Mouse (Mus musculus): ENCODE results near the gene Zdhhc12. TPM values are rescaled to one million over a fixed set of nuclear protein-coding genes. Genes with fewer than 3 reads are reported as not detected.

The Zdhhc12 gene
- polyA plus RNA-seq, 1 experiment: 31.5 TPM

GRCm38 (mm10) chr2:30076959-30077358 is 16.5 kb downstream of the Zdhhc12 start:
- H3K27me3 ChIP-seq (ENCODE audit: control insufficient read depth, insufficient read depth, insufficient read length): no peaks in the 10 kb centered on the region
- H3ac ChIP-seq (ENCODE audit: control insufficient read depth, insufficient read length, low read depth): no peak overlapping the region
- H3K79me2 ChIP-seq (ENCODE audit: control insufficient read depth, insufficient read depth): peaks cover 7% of the 10 kb centered on the region
- H3K36me3 ChIP-seq (ENCODE audit: control insufficient read depth, insufficient read depth): peaks cover 28% of the 10 kb centered on the region
- no peak for TF ChIP-seq MAX (IDR thresholded peaks at IDR 0.05)
- H3K79me3 ChIP-seq (ENCODE audit: low read depth): no peaks in the 10 kb centered on the region
- H3K4me3 ChIP-seq (ENCODE audit: insufficient read depth, poor library complexity, severe bottlenecking): peak overlapping the region; percentile 56

GRCm38 (mm10) chr2:30076439-30076838 is 17.0 kb downstream of the Zdhhc12 start:
- H3ac ChIP-seq (ENCODE audit: control insufficient read depth, insufficient read length, low read depth): no peak overlapping the region
- TF ChIP-seq MYOD1 (IDR thresholded peaks at IDR 0.05; ENCODE audit: control insufficient read depth, insufficient read length, low read depth): no peak
- TF ChIP-seq USF1 (IDR thresholded peaks at IDR 0.05; ENCODE audit: low read depth): no peak
- TF ChIP-seq CTCF (IDR thresholded peaks at IDR 0.05; ENCODE audit: control insufficient read depth, insufficient read depth, insufficient read length): no peak
- TF ChIP-seq CEBPB (IDR thresholded peaks at IDR 0.05; ENCODE audit: low read depth): no peak
- TF ChIP-seq MYOG (IDR thresholded peaks at IDR 0.05; ENCODE audit: control insufficient read depth, extremely low read depth, insufficient read length): no peak
- H3K4me3 ChIP-seq (ENCODE audit: insufficient read depth, poor library complexity, severe bottlenecking): no peak overlapping the region
- no peaks in the 10 kb centered on the region for H3K27me3 ChIP-seq (ENCODE audit: control insufficient read depth, insufficient read depth, insufficient read length)
- H3K79me3 ChIP-seq (ENCODE audit: low read depth): no peaks in the 10 kb centered on the region
- peaks cover 32% of the 10 kb centered on the region for H3K36me3 ChIP-seq (ENCODE audit: control insufficient read depth, insufficient read depth)
- H3K79me2 ChIP-seq (ENCODE audit: control insufficient read depth, insufficient read depth): peaks cover 7% of the 10 kb centered on the region

- no peak overlapping the region for H3ac ChIP-seq (ENCODE audit: control insufficient read depth, insufficient read length, low read depth)
- no peaks in the 10 kb centered on the region for H3K27me3 ChIP-seq (ENCODE audit: control insufficient read depth, insufficient read depth, insufficient read length)
- peaks cover 34% of the 10 kb centered on the region for H3K36me3 ChIP-seq (ENCODE audit: control insufficient read depth, insufficient read depth)
- no peak for TF ChIP-seq MYOD1 (IDR thresholded peaks at IDR 0.05; ENCODE audit: control insufficient read depth, insufficient read length, low read depth)
- TF ChIP-seq MAX (IDR thresholded peaks at IDR 0.05): no peak
- no peak for TF ChIP-seq MYOG (IDR thresholded peaks at IDR 0.05; ENCODE audit: control insufficient read depth, extremely low read depth, insufficient read length)
- no peak for TF ChIP-seq CEBPB (IDR thresholded peaks at IDR 0.05; ENCODE audit: low read depth)
- no peak for TF ChIP-seq USF1 (IDR thresholded peaks at IDR 0.05; ENCODE audit: low read depth)
- no peak for TF ChIP-seq FOSL1 (IDR thresholded peaks at IDR 0.05; ENCODE audit: insufficient read depth, low read length, poor library complexity, severe bottlenecking)
- no peak for TF ChIP-seq CTCF (IDR thresholded peaks at IDR 0.05; ENCODE audit: control insufficient read depth, insufficient read depth, insufficient read length)
- peaks cover 8% of the 10 kb centered on the region for H3K79me2 ChIP-seq (ENCODE audit: control insufficient read depth, insufficient read depth)
- H3K4me3 ChIP-seq (ENCODE audit: insufficient read depth, poor library complexity, severe bottlenecking): no peak overlapping the region
- peaks cover 1% of the 10 kb centered on the region for H3K79me3 ChIP-seq (ENCODE audit: low read depth)
These were observed 17.8 kb downstream of the Zdhhc12 start for GRCm38 (mm10) chr2:30075625-30076024.

- H3K79me3 ChIP-seq (ENCODE audit: low read depth): peaks cover 22% of the 10 kb centered on the region
- no peak overlapping the region for H3K4me3 ChIP-seq (ENCODE audit: insufficient read depth, poor library complexity, severe bottlenecking)
- TF ChIP-seq CTCF (IDR thresholded peaks at IDR 0.05; ENCODE audit: control insufficient read depth, insufficient read depth, insufficient read length): no peak
- TF ChIP-seq MYOD1 (IDR thresholded peaks at IDR 0.05; ENCODE audit: control insufficient read depth, insufficient read length, low read depth): no peak
- TF ChIP-seq MYOG (IDR thresholded peaks at IDR 0.05; ENCODE audit: control insufficient read depth, extremely low read depth, insufficient read length): no peak
- H3ac ChIP-seq (ENCODE audit: control insufficient read depth, insufficient read length, low read depth): no peak overlapping the region
- H3K79me2 ChIP-seq (ENCODE audit: control insufficient read depth, insufficient read depth): peaks cover 32% of the 10 kb centered on the region
- no peaks in the 10 kb centered on the region for H3K27me3 ChIP-seq (ENCODE audit: control insufficient read depth, insufficient read depth, insufficient read length)
- peaks cover 57% of the 10 kb centered on the region for H3K36me3 ChIP-seq (ENCODE audit: control insufficient read depth, insufficient read depth)
These were observed 20.2 kb downstream of the Zdhhc12 start for GRCm38 (mm10) chr2:30073285-30073684.

GRCm38 (mm10) chr2:30072875-30073274 is 20.6 kb downstream of the Zdhhc12 start:
- Histone ChIP-seq H3K27me3 (ENCODE audit: control insufficient read depth, insufficient read depth, insufficient read length) (no peaks in the 10 kb centered on the region), H3K36me3 (ENCODE audit: control insufficient read depth, insufficient read depth) (peaks cover 61% of the 10 kb centered on the region), H3K79me3 (ENCODE audit: low read depth) (peaks cover 26% of the 10 kb centered on the region), H3K4me3 (ENCODE audit: insufficient read depth, poor library complexity, severe bottlenecking) (no peak overlapping the region), H3K79me2 (ENCODE audit: control insufficient read depth, insufficient read depth) (peaks cover 36% of the 10 kb centered on the region), H3ac (ENCODE audit: control insufficient read depth, insufficient read length, low read depth) (no peak overlapping the region)
- TF ChIP-seq MYOG (IDR thresholded peaks at IDR 0.05; ENCODE audit: control insufficient read depth, extremely low read depth, insufficient read length) (no peak), CEBPB (IDR thresholded peaks at IDR 0.05; ENCODE audit: low read depth) (no peak), USF1 (IDR thresholded peaks at IDR 0.05; ENCODE audit: low read depth) (no peak), FOSL1 (IDR thresholded peaks at IDR 0.05; ENCODE audit: insufficient read depth, low read length, poor library complexity, severe bottlenecking) (no peak), CTCF (IDR thresholded peaks at IDR 0.05; ENCODE audit: control insufficient read depth, insufficient read depth, insufficient read length) (no peak), MAX (IDR thresholded peaks at IDR 0.05) (no peak), MYOD1 (IDR thresholded peaks at IDR 0.05; ENCODE audit: control insufficient read depth, insufficient read length, low read depth) (no peak)

GRCm38 (mm10) chr2:30067962-30068361 is 25.5 kb downstream of the Zdhhc12 start:
- Histone ChIP-seq H3ac (ENCODE audit: control insufficient read depth, insufficient read length, low read depth) (peak overlapping the region; percentile 77), H3K36me3 (ENCODE audit: control insufficient read depth, insufficient read depth) (peaks cover 48% of the 10 kb centered on the region), H3K79me2 (ENCODE audit: control insufficient read depth, insufficient read depth) (peaks cover 79% of the 10 kb centered on the region), H3K79me3 (ENCODE audit: low read depth) (peaks cover 63% of the 10 kb centered on the region), H3K27me3 (ENCODE audit: control insufficient read depth, insufficient read depth, insufficient read length) (no peaks in the 10 kb centered on the region), H3K4me3 (ENCODE audit: insufficient read depth, poor library complexity, severe bottlenecking) (peak overlapping the region; percentile 97)
- TF ChIP-seq FOSL1 (IDR thresholded peaks at IDR 0.05; ENCODE audit: insufficient read depth, low read length, poor library complexity, severe bottlenecking) (no peak), MAX (IDR thresholded peaks at IDR 0.05) (peak; percentile 83)
